Mouse (Mus musculus): ENCODE results near the gene Poglut1. TPM values are rescaled to one million over a fixed set of nuclear protein-coding genes. Genes with fewer than 3 reads are reported as not detected.

Gene Poglut1
- total RNA-seq (2021) = 10 to 100 TPM in 1 of 2 experiments, 1 to 10 TPM in 1; 9.3 to 12.1 TPM
- long read RNA-seq, experiment 1, transcript Poglut1-201 (11 exons, 2,758 nt) = major isoform, 15 of 29 reads
- long read RNA-seq, experiment 1, transcript Poglut1-205 (11 exons, 2,922 nt) = minor isoform, 10 of 29 reads
- long read RNA-seq, experiment 1, partial matches to known transcripts = 3 of 29 reads
- long read RNA-seq, experiment 1, other reads (novel, unspliced or antisense) = 1 of 29 reads
- long read RNA-seq, experiment 2, transcript Poglut1-205 (11 exons, 2,922 nt) = minor isoform, 6 of 14 reads
- long read RNA-seq, experiment 2, transcript Poglut1-201 (11 exons, 2,758 nt) = major isoform, 7 of 14 reads
- long read RNA-seq, experiment 2, partial matches to known transcripts = 1 of 14 reads
- long read RNA-seq, experiment 2, other reads (novel, unspliced or antisense) = 0 of 14 reads

DNA sequence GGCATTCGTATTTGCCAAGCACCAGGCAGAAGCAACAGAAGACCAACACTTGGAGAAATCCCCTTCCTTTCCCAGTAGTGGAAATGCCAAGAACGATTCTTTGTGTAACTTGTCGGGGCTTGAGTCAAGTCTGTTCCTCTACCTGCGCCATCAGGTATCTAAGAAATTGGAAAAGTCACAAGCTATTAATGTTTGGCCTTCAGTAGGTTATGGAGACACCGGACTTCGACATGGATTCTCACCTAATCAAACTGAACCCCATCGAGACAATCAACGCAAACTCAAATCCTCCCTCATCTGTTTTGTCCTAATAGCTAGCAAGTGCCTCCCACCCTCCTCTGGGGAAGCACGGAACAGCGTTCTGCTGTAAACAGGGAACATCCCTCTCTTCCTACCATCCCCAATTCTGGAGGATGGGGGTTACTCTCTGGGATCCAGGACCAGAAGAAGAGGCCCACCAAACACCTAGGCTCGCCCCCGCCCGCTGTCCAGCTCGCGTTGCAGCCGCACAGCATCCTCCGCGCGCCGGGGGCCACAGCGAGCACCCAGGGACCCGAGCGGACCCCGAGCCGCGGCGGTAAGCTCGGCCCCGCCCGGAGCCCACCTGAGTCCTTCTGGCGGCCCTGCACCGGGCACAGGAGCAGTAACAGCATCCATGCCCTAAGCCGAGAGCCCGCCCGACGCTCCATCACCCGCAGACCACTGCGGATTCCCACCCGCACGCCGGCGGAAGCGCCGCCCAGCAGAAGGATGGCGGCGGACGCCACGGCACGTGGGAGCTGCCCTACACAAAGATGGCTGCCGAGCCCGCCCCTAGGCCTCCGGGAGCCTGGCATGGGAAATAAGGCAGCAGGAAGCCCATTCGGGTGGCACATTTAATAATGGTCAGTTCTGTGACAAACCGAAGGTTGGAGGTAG is at the start of gene Poglut1:
TSS of gene Poglut1 (minus strand) at position 780 of the 918 bp plus-strand sequence.
- DNase-seq = peak; percentile 78

DNA sequence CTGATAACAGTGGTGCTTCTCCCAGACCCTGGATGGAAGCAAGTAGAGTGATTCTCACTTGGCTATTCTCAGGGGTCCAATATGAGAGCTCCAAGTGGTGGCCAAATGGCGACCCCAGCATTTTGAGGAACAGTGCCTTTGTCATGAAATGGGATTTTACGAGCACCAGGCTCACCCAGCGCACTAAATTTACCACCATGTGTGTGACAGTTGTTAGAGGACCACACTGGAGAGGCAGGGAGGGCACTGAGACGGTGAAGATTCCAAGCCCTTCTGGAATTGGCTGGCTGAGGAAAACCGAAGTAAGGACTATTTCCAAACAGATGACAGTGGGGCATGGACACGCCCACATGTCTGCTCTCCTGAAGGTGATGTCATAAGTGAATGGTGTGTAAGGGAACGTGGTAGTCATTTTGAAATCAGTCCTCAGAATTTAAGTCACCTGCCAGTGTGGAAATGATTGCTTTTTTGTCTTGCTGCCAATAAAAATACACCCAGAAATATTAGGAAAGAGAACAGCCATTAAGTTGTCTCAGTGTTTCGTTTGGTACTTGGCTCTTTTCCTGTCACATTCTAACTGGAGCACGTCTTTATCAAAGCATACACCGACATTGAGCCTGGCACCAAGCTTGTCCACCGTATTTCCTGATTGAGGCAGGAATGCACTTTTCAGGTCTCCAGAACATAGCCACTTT is 49.1 kb upstream of the Poglut1 start:
- DNase-seq = no peak

DNA sequence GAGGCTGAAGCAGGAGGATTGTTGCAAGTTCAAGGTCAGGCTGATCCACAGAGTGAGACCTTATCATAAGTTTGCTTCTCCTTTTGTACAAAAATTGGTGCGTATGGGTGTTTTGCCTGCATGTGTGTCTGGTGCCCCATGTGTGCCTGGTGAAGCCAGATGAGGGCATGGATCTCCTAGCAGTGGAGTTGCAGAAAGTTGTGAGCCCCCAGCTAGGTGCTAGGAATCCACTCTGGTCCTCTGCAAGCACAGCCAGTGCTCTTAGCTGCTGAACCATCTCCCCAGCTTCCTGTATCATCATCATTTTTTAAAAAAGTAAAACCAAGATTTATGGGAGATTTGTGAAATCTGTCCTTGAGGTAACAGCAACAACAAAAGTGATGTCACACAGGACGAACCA is 46.6 kb upstream of the Poglut1 start:
- no peak for DNase-seq

DNA sequence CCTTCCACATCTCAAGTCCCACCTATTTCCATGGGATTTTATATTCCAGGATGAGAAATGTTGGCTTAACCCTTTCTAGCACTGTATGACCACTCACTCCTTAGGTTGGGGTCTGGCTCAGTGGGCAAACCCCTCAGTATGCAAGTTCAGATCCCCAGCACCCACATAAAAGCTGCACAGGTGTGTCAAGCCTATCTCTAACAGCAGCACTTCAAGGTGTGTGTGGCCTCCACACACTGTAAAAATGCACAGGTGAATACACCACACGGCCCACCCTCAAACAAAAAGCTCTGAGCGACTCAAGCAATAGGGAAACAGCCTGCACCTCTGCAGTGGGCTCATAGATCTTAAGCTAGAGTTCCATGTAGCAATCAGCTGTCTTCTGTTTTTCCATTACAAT is 46.0 kb upstream of the Poglut1 start:
- DNase-seq = no peak

DNA sequence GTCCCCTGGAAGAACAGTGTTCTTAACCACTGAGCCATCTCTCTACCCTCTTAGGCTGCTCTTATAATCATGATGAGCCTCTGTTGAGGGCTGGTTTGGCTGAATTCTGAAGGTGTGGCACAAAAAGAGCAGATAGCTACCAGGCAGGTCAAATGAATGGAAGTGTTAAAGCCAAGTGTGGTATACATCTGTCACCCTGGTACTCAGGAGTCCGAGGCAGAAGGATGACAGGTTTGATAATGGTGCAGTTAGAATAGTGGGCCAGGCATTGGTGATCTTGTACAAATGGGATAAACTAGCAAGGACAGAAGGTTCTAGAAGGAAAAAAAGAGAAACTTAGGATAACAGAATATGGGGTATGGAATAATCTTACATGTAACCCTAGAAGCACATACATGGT is 44.4 kb upstream of the Poglut1 start:
- DNase-seq = no peak

DNA sequence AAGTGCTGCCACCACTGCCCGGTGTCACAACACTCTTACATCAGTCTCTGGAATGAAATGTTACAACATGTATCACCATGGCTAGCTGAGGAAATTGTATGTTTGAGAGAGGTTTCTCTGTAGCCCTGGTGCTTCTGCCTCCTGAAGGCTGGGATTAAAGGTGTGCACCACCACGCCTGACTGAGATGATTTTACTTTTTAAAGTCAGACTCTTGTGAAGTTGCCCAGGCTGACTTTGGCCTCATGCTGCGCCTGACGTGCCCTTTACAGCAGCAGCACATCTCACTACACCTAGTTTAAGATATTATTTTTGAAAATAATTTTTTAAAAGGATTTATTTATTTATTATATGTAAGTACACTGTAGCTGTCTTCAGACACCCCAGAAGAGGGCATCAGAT is 42.9 kb upstream of the Poglut1 start:
- DNase-seq = no peak

DNA sequence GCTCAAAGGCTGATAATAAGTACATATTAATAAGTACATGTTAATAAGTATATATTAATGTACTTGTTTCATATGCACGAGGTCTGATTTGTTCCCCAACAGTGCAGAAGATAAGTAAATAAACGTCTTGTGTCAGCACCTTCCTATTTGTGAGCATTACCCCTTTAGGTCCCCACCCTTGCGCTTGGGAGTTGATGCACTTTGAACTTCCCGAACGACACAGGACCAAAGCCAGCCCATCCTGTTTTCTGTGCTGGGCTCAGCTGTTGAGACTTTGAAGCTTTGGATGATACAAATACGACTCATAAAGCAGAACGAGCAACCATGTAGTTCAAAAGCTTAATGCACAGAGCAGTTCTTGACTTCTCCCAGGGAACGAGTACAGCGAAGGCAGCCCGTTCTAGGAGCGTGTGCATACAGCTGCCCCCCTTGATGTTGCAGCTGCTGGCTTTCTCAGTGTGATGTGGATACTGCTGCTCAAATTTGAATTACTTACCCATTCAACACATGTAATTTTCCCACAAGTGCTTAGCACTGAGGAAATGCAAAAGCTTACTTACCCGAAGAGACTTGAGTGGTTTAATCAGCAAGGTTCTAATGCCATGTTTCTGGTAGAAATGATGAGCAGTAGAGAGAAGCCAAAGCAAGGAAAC is 42.1 kb upstream of the Poglut1 start:
- no peak for DNase-seq

DNA sequence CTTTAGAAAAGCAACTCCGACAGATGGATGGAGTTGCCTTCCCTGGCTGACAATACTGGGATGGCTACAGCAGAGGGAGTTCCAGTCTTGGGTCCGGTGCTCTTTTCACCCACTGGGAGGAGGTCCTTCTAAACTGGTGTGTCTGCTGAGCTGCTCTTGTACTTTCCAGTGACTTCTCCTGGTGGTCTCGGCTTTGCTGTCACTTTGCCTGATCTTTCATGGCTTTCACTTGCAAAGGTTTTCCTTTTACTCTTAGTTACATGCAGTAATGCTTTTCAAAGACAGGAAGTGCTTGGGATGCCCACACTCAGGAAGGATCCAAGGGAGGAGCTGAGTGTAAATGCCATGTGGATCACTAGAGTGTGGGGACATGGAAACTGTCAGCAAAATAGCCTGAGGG is 41.4 kb upstream of the Poglut1 start:
- no peak for DNase-seq

DNA sequence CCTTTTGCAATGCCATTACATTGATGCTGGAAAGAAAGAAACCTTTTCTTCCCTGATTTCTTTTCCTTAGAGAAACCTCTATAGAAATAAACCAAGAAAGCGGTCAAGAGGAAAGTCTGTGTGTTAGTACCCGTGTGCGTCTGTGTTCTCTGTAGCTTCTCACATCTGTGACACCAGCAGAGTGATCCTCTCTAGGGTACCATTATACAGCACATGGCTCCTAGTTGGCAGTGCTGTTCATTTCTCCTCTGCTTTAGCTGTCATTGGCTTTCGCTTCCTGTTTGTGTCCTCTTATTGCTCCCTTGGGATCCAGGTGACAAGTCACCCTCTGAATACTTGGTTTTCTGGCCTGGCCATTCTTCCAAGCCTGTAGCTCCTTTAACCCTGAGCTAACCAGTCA is 37.5 kb upstream of the Poglut1 start:
- DNase-seq = no peak

DNA sequence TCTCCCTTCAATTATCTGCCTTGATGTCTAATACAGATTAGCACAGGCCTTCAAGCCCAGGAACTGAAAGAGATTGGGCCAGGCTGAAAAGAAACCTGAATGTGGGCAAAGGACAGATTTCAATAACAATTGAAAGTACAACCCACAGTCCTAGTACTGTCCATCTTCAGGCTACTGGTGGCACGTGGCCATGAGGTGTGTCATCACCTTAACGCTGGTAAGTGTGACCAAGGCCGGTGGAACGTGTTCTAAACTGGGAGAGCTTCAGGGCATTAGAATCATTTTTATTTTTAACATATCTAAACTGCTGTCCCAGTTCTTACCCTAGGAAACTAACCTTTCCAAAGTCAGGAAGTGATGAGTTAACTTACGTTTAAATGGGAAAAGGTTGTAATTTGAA is 37.1 kb upstream of the Poglut1 start:
- no peak for DNase-seq

DNA sequence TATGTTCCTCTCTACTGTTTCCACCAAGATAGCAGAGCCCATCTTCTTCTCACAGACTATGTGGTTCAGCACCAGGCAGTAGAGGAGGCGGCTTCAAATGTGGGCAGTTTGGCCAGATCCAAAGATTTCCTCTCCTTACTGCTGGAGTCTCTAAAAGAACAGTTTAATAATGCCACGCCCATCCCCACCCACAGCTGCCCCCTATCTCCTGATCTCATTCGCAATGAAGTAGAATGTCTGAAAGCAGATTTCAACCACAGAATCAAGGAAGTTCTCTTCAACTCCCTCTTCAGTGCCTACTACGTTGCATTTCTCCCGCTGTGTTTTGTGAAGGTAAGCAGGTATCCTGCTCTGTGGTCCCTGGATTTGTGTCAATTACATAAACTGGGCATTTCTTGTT is 35.1 kb upstream of the Poglut1 start:
- no peak for DNase-seq

DNA sequence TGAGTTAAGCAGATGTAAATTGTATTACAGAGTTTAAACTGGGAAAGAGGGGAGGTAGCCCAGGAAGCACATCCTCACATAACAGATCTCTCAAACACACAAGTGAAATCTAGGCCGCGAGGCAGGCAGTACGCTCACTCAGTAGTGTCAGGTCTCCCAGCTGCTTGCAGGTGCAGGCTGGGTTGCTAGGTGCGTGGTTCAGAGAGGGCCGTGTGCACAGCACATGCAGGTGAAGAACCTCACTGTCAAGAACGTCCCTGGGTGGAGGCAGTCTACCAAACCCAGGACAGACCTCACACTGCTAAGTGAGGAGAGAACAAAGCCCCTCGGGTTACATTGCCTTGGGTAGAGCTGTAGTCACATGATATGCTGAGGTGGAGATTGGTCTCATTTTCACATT is 34.7 kb upstream of the Poglut1 start:
- no peak for DNase-seq

DNA sequence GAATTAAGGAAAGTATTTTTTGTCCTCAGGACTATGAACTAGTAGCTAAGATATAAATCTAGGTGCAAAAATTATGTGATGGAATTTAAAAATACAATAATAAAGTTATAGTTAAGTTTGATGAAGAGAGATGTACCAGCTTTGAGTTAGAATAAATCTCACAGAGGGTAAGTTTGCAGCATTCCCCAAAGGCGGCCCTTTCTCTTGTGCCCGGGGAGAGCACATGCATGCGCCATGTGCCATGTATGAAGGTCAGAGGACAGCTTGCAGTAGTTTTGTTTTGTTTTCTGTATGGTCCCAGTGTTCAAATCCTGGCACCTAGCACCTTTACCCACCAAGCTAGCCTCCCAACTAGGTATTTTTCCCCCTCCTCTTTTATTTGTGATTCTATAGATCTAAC is 21.4 kb upstream of the Poglut1 start:
- DNase-seq = no peak

DNA sequence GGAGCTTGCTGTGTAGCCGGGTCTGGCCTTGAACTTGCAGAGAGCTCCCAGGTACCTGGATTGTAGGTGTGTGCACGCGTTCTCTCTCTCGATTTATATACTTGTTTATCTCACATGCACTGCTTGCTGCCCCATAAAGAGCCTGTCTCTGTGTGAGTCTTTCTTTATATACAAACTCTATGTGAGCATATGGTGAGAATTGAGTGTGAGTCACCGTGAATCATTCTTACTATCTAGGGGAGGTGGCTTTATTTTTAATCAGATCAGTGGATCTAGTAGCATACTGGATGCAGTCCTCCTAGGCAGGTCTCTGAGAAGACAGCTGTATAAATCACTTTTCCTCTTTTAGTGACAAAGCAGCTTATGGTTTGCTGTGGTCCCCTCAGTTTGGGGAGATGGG is 18.1 kb upstream of the Poglut1 start:
- DNase-seq = no peak

DNA sequence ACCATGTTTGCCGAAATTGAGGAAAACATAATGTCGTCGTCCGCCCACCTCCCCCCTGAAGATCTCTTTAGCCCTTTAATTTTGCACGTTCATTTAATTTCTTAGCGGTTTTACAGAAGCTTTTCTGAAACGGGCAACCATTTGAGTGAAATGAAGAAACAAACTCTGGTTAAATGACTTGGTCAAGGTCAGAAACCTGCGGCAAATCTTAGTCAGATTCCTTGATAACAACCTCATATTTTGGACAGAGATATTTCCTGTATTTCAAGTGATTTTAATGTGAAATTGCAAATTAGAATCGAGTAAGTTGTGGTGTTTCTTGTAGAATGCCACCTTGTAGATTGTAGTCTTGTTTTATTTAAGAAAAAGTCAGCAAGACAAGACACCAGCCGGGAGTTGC is 13.5 kb upstream of the Poglut1 start:
- no peak for DNase-seq

DNA sequence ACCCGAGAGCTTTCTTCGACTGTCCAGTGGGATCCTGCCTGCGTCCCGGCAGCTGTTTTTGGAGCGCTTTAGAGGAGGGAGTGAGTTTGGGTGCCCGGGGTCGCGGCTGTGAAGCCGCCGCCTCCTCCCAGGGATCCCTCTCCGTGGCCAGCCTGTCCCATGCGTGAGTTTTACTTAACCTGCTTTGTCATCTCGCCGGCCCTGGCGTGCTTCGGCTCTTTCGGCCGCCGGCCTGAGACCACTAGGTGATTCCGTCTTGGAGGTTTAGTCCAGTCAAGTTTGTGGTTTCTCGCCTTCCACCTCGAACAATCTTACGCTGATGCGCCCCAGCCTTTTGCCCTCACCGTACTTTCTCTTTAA is 12.9 kb upstream of the Poglut1 start:
- DNase-seq = no peak

DNA sequence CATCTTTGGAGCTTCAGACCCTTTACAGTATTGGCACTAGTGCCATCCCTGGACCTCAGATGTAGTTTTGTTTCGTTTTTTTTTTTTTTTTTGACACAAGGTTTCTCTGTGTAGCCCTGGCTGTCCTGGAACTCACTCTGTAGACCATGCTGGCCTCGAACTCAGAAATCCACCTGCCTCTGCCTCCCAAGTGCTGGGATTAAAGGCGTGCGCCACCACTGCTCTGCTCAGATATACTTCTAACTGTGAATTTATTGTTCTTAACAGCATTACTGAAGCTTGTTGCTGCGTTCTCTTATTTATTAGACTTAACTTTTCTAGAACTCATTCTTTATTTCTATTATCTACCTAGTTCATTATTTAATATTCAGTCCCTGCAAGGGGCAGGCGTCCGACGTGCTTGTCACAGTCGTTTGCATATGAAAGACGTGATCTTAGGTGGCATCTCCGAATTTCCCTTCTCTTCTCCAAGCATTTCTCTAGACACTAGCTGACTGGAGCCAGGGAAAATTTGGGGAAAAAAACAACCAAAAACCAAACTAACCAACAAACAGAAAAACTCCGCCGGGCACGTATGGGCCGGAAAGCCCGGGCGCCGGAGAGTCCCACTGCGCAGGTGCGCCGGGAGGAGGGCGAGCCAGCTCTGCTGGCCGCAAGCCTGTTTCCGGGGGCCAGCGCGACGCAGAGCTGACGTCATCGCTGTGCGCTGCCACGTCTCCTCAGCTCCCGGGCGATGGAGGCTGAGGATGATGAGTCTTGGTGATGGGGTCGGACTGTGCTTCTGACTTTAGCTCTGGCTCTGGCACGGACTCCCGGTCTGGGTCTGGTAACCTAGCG is 12.3 kb upstream of the Poglut1 start:
- peak; percentile 97 for DNase-seq

DNA sequence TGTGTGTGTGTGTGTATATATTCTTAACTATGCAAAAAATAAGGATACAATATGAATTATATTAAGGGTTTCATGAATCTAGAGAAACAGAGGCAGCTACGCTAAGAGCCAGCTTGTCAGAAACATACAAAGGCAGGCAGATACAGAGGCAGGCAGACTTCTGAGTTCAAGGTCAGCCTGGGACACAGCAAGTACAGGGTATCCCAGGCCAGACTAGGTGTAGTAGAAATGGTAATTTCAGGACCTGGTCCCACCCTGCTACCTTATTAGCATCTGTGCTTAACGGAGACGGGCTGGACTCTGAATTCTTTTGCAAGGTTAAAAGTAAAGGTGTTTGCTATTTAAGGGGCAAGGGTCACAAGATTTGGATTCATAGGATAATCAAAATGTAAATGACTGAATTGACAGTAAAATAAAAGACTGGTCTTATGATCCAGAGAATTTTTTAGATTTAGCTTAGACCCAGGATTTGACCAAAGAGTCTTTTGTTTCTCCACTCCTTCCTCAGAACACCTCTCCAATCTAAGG is 8.2 kb upstream of the Poglut1 start, which contains the start of gene Tmem39a:
TSS of gene Tmem39a (plus strand) at position 478 of the 528 bp plus-strand sequence.
- no peak for DNase-seq

DNA sequence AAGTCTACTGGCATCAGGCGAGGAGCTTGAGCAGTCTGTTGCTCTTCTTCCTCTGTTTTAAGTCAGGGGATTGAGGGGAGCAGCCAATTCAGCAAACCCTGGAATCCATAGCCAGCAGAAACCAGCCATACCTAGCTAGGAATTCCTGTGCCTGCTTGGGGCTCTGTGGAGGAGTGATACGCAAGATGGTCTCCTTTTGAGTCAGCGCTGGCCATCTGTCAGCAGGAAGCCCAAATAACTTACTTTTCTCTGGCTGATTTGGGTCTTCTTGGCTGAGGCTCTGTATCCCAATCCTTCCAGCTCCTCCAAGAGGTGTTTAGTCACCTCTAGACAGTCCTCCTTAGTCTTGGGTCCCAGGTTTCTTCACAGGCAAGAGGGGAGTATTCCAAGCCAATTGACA is 5.9 kb upstream of the Poglut1 start:
- no peak for DNase-seq

DNA sequence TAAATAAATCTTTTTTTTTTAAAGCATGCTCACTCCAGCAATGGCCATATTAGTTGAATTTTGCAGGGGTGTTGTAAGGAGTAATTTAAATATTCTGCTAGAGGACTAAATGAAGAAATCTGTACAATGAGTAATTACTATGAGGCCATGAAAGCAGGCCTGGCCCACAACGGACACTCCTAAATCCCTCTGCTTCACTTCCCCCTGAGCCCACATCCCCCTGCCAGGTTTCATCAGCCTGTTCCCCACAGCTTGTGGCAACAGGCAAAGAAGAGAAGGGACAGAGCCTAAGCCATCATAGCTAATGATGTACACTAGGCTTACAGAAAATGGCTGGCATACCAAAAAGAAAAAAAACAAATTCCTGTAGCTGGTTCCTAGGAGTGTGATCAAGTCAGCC is 2.1 kb downstream of the Poglut1 start:
- no peak for DNase-seq
